Mouse (Mus musculus) ovary, postnatal 36 days (tissue): ENCODE data around the gene Vmn1r116.
"Not testable (repeated sequence)": the region's sequence is repeated elsewhere in the genome, so short reads cannot be mapped to it uniquely, and the experiment has no call there.

Source experiments
- DNase-seq: peaks from one replicate; pipeline ENCODE4 v3.0.0; 2022; ENCODE audit warnings: low spot score, mixed read lengths

Gene Vmn1r116

GRCm38 (mm10) chr7:20871956-20872355 is at the start of gene Vmn1r116:
TSS of gene Vmn1r116 (plus strand) at chr7:20872256.
- not testable (repeated sequence) for DNase-seq

GRCm38 (mm10) chr7:20844885-20845284 is 27.2 kb upstream of the Vmn1r116 start, which contains the start of gene Vmn1r115:
TSS of gene Vmn1r115 (minus strand) at chr7:20844985.
- not testable (repeated sequence) for DNase-seq

GRCm38 (mm10) chr7:20884021-20884420 is 12.0 kb downstream of the Vmn1r116 start, which contains the start of gene Vmn1r117:
TSS of gene Vmn1r117 (minus strand) at chr7:20884121.
- not testable (repeated sequence) for DNase-seq

GRCm38 (mm10) chr7:20912247-20912646 is 40.2 kb downstream of the Vmn1r116 start, which contains the start of gene Vmn1r118:
TSS of gene Vmn1r118 (minus strand) at chr7:20912347.
- not testable (repeated sequence) for DNase-seq
